Mouse (Mus musculus): ENCODE data around the gene Cnksr1. TPM values are rescaled to one million over a fixed set of nuclear protein-coding genes. Genes with fewer than 3 reads are reported as not detected.
A peak's percentile ranks its signal among the peaks of the same experiment; 100 is the strongest.

Cnksr1 gene
- polyA plus RNA-seq, 1 experiment from 2014 or later: 3.9 TPM

DNA sequence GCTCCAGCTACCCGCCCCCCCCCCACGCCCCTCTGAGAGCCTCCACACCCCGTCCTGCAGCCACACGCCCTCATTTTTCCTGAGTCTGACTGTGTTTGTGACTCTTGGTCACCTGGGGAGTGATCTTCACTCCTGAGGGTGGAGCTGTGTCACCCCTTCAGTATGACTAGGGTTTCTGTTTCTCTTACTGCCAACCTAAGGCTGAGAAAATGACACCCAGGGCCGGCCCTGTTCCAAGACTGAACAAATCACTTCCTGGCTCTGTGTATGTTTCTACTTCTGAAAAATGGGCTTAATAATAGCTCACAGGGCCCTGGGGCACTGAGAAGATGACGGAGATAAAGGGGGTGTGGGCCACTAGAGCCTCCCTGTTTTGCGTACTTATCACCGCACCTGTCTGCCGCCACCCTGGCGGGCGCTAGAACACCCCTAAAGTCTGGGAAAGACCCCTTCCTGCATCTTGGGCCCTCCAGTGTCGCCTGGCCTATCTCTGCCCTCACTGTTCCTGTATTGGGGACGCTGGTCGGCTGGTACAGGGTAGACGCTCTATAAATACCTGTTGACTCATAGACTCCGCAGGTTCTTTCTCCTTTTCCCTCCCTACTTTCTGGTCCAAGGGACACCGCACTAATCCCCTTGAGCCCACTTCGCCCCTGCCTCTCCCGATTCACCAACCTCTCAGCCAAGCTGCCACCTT lies 469 bp downstream of the Cnksr1 start:
- Histone ChIP-seq H3K9ac (peak overlapping the region; percentile 58; the same call in 1 of the 2 replicates), H3K4me1 (peaks cover 14% of the 10 kb centered on the region), H3K27me3 (peaks cover 27% of the 10 kb centered on the region), H3K9me3 (no peaks in the 10 kb centered on the region), H3K4me2 (peak overlapping the region; percentile 54), H3K4me3 (peak overlapping the region; percentile 36), H3K27ac (no peak overlapping the region), H3K36me3 (no peaks in the 10 kb centered on the region)
- ATAC-seq (ENCODE audit: insufficient number of reproducible peaks, insufficient read depth, low FRiP score, low TSS enrichment, low read depth): peak; percentile 17; the same call in 1 of the 2 replicates
- 16% methylated on average over 19 of the region's 19 CpGs for WGBS

DNA sequence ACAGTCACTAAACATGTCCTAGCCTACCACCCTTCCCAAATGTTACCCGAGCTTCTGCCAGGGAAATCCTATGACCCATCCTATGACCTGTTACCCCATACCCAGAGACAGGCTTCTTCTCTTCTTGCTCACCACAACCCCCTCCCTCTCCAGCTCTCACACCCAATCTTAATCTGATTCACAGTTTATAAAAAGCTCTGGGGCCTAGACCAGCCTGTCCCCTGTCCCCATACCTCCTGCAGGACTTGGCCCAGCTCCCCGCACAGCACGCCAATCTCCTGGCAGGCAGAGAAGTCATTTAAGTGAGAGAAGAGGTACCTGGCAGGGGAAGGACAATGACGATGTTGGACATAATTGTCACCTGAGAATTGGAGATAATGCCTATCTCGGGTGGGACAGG lies 3.3 kb downstream of the Cnksr1 start:
- Histone ChIP-seq H3K9ac (no peak overlapping the region), H3K27ac (no peak overlapping the region), H3K27me3 (peaks cover 27% of the 10 kb centered on the region), H3K9me3 (no peaks in the 10 kb centered on the region), H3K4me2 (no peak overlapping the region), H3K4me3 (no peak overlapping the region), H3K36me3 (no peaks in the 10 kb centered on the region), H3K4me1 (peaks cover 14% of the 10 kb centered on the region)
- 73% methylated on average over 5 of the region's 5 CpGs for WGBS
- no peak for ATAC-seq (ENCODE audit: insufficient number of reproducible peaks, insufficient read depth, low FRiP score, low TSS enrichment, low read depth)

DNA sequence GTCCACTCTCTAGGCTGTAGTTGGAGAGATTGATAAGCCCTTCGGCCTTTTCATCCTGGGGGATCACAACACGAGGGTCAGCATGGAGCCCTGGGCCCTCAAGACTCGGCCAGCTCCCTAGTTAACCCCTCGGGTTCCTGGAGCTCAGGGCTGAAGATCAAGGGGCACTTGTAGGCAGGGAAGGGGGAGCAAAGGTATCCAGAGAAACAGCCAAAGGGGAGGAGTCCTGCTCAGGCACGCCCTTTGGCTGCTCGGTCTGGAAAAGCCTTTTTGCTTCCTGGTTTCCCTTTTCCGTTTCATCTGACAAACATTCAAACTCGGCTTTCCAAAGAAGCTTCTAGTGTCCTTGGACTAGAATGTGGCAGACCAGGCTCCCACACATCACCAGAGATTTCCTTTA lies 7.8 kb downstream of the Cnksr1 start:
- Histone ChIP-seq H3K4me2 (no peak overlapping the region), H3K27ac (no peak overlapping the region), H3K9me3 (no peaks in the 10 kb centered on the region), H3K27me3 (no peaks in the 10 kb centered on the region), H3K4me1 (no peaks in the 10 kb centered on the region), H3K4me3 (no peak overlapping the region), H3K9ac (no peak overlapping the region), H3K36me3 (no peaks in the 10 kb centered on the region)
- no peak for ATAC-seq (ENCODE audit: insufficient number of reproducible peaks, insufficient read depth, low FRiP score, low TSS enrichment, low read depth)
- 38% methylated on average over 8 of the region's 8 CpGs for WGBS

DNA sequence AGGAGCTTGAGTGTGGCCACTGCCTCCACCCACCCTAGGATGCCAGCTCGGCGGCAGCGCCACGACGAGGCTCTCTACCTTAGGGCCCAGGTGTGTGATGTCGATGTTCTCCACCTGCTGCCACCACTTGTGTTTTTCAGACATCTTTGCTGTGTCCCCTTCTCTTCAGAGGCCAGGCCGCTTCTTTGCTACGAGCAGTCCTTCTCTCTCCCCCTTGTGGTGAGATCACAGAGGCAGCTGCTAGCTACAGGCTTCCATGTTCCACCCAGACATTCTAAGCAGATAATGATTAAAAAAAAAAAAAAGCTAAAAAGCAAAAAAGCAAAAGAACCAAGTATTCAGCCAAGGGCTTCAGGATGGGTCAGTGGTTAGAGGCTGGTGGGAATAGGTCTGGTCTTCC lies 11.0 kb downstream of the Cnksr1 start, which contains the start of gene Catsper4:
TSS of gene Catsper4 (minus strand) at position 190 of the 400 bp plus-strand sequence.
- H3K4me1 ChIP-seq: no peaks in the 10 kb centered on the region
- no peak within 1 kb of the TSS for H3K27ac ChIP-seq
- H3K9ac ChIP-seq: 0 out of 2 replicates have a peak within 1 kb of the TSS, but pooled peaks have one; percentile 32
- no peak within 1 kb of the TSS for H3K4me3 ChIP-seq
- whole genome bisulfite sequencing: 72% methylated on average over 8 of the region's 8 CpGs
- no peak within 1 kb of the TSS for H3K4me2 ChIP-seq
- H3K27me3 ChIP-seq: no peaks in the 10 kb centered on the region
- no peak for ATAC-seq (ENCODE audit: insufficient number of reproducible peaks, insufficient read depth, low FRiP score, low TSS enrichment, low read depth)
- H3K36me3 ChIP-seq: no peaks in the 10 kb centered on the region
- no peaks in the 10 kb centered on the region for H3K9me3 ChIP-seq

DNA sequence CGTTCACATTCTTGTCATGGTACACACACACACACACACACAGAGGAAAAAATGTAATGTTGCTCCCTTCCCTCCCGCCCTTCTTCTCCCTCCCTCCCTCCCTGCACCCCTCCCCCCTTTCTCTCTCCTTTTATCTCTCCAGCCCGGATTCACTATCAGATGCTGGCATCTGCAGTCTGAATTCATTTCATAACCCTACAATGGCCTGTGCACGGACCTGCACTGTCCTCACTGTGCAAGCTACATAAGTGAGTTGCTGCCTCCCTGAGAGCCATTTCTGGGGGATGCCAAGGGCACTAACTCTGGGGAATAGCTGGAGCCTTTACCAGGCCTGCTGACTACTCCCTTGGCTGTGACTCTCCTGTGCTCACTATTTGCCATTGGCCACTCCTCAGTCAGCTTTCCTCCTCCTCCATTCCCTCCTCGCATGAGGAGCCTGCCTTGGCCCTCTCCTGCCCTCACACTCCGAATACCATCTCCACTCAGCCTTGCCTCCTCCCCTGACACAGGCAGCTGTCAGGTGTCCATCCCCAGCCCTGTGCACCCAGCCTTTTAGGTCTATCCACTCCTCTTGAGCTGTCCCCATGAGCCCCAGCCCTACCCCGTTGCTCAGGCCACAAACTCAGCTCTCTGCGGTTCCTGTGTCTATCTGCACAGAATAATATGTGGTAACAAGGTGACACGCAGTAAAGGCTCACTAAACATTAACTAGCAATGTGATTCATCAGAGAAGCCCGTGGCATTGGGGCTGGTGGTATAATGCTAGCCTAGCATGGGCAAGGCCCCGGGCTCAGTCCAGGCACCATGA lies 15.2 kb downstream of the Cnksr1 start:
- no peaks in the 10 kb centered on the region for H3K36me3 ChIP-seq
- ATAC-seq (ENCODE audit: insufficient number of reproducible peaks, insufficient read depth, low FRiP score, low TSS enrichment, low read depth): no peak
- no peak overlapping the region for H3K27ac ChIP-seq
- 66% methylated on average over 11 of the region's 11 CpGs for WGBS
- H3K9me3 ChIP-seq: no peaks in the 10 kb centered on the region
- H3K9ac ChIP-seq: 0 out of 2 replicates have a peak overlapping the region, but pooled peaks have one; percentile 16
- no peaks in the 10 kb centered on the region for H3K27me3 ChIP-seq
- H3K4me2 ChIP-seq: no peak overlapping the region
- H3K4me3 ChIP-seq: no peak overlapping the region
- H3K4me1 ChIP-seq: no peaks in the 10 kb centered on the region

DNA sequence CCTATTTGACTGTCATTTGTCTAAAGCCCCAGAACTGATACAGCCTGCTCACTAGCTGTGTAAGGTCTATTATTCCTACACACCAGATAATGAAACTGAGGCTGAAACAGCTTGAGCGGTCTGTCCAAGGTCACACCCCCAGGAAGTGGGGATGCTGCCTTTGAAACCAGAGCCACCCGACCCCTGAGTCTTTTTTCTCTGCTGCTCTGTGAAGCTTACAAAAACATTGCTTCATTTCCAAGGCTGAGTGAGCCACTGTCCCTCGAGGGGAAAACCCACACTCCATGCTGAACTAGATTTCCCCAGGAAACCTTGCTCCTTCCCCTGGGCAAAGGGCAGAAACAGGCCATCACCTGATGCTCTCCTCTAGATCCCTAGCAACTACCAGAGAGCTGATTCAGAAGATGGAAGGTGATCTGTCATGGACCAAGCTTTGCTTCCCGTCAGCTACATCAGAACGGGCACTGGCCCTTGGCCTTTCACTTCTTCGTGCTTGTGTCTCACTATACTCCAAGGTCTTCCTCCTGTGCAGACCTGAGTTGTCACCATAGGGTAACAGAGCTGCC lies 31.6 kb downstream of the Cnksr1 start:
- Histone ChIP-seq H3K27ac (no peak overlapping the region), H3K4me1 (no peaks in the 10 kb centered on the region), H3K9me3 (no peaks in the 10 kb centered on the region), H3K36me3 (no peaks in the 10 kb centered on the region), H3K9ac (no peak overlapping the region), H3K27me3 (no peaks in the 10 kb centered on the region), H3K4me3 (no peak overlapping the region), H3K4me2 (no peak overlapping the region)
- WGBS: 41% methylated on average over 6 of the region's 6 CpGs
- no peak for ATAC-seq (ENCODE audit: insufficient number of reproducible peaks, insufficient read depth, low FRiP score, low TSS enrichment, low read depth)

DNA sequence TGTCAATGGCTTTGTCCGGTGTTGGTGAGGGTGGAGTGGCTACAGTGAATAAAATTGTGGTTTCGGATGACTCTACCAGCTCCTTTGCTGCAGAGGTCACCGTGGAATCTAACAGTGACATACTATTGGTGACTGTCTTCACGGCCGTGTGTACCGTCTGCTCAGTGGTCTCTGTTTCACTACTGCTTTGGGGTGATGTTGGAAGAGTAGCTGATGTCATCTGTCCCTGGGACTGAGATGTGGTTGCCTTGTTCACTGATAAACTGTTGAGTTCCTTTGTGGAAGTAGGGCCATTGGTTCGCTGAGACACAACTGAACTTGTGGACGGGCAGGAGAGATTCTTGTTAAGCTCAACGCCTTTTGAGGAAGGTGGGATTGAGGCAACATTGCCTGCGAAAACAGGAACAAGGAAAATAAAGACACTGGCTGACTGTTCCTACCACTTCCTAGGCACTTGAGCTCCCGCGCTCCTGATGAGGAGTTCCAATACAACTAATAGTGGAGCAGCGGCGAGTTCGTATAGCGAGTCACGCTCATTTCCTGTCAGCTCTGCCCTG lies 34.8 kb downstream of the Cnksr1 start:
- Histone ChIP-seq H3K4me3 (no peak overlapping the region), H3K4me1 (no peaks in the 10 kb centered on the region), H3K27me3 (no peaks in the 10 kb centered on the region), H3K9me3 (no peaks in the 10 kb centered on the region), H3K36me3 (no peaks in the 10 kb centered on the region), H3K4me2 (no peak overlapping the region), H3K27ac (no peak overlapping the region), H3K9ac (no peak overlapping the region)
- 72% methylated on average over 17 of the region's 17 CpGs for WGBS
- ATAC-seq (ENCODE audit: insufficient number of reproducible peaks, insufficient read depth, low FRiP score, low TSS enrichment, low read depth): no peak

DNA sequence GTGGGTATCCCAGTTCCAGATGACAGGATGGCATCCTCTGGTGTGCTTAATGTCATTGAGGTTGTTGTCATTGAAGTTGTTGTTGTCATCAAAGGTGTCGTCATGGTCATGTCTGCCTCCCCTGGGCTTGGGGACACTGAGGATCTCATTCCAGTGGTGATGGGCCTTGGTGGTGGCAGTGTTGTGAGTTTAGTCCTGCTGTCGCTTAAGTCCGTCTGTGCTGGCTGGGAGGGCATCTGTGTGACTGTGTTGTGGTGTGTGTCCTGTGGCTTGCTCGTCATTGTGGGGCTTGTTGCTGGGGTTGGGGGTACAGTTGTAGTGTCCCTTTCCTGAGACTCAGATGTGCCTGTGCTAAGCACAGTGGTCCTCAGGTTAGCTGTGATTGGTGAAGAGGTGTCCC lies 35.3 kb downstream of the Cnksr1 start, which contains the start of gene Gm7534:
TSS of gene Gm7534 (minus strand) at position 101 of the 400 bp plus-strand sequence.
- ATAC-seq (ENCODE audit: insufficient number of reproducible peaks, insufficient read depth, low FRiP score, low TSS enrichment, low read depth): no peak
- H3K9ac ChIP-seq: no peak within 1 kb of the TSS
- H3K4me1 ChIP-seq: no peaks in the 10 kb centered on the region
- no peaks in the 10 kb centered on the region for H3K36me3 ChIP-seq
- H3K27ac ChIP-seq: no peak within 1 kb of the TSS
- H3K4me3 ChIP-seq: no peak within 1 kb of the TSS
- no peaks in the 10 kb centered on the region for H3K9me3 ChIP-seq
- H3K4me2 ChIP-seq: no peak within 1 kb of the TSS
- WGBS: 90% methylated on average over 4 of the region's 4 CpGs
- no peaks in the 10 kb centered on the region for H3K27me3 ChIP-seq

DNA sequence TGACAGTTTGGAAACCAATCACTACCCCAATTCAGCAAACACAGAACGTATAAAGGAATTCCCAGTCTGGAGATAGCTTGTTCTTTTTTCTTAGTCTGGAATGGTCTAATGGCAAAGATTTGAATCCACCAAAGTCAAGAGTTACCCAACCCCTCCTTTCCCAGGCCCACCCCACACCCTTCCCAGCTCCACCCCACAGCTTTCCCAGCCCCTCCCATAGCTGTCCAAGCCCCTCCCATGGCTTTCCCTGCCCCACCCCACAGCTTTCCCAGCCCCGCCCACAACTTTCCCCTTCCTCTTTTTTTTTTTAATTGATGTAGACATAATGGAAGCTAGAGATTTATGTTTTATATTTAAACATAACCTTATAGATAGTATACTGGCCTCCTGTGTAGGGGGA lies 38.8 kb downstream of the Cnksr1 start:
- Histone ChIP-seq H3K27ac (no peak overlapping the region), H3K9ac (no peak overlapping the region), H3K36me3 (no peaks in the 10 kb centered on the region), H3K27me3 (no peaks in the 10 kb centered on the region), H3K9me3 (no peaks in the 10 kb centered on the region), H3K4me2 (no peak overlapping the region), H3K4me1 (no peaks in the 10 kb centered on the region), H3K4me3 (no peak overlapping the region)
- 74% methylated on average over 2 of the region's 2 CpGs for WGBS
- ATAC-seq (ENCODE audit: insufficient number of reproducible peaks, insufficient read depth, low FRiP score, low TSS enrichment, low read depth): no peak

DNA sequence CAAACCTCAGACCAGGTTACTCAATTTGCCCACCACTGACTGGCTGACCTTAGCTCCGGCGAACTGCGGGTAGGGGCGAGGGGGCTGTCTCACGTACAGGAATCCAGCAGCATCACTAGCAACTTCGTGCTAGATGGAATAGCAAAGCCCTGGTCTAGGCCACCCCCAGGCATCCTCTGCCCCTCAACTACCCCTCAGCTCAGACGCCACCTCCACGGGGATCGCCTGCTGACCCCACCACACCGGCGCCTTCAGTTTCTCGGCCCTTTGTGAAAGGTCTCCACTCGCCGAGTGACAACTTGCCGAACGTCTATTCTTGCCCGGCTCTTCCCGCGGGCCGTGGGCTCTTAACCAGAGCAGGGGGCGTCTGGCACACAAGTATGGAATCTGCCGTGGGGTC lies 51.9 kb downstream of the Cnksr1 start:
- H3K27ac ChIP-seq: peak overlapping the region; percentile 85
- peak overlapping the region; percentile 93 for H3K4me2 ChIP-seq
- no peaks in the 10 kb centered on the region for H3K9me3 ChIP-seq
- no peaks in the 10 kb centered on the region for H3K36me3 ChIP-seq
- no peaks in the 10 kb centered on the region for H3K27me3 ChIP-seq
- peak overlapping the region; percentile 81 for H3K4me3 ChIP-seq
- no peak for ATAC-seq (ENCODE audit: insufficient number of reproducible peaks, insufficient read depth, low FRiP score, low TSS enrichment, low read depth)
- under 1% methylated on average over 22 of the region's 22 CpGs for WGBS
- peak overlapping the region; percentile 88 for H3K9ac ChIP-seq
- peaks cover 10% of the 10 kb centered on the region for H3K4me1 ChIP-seq

DNA sequence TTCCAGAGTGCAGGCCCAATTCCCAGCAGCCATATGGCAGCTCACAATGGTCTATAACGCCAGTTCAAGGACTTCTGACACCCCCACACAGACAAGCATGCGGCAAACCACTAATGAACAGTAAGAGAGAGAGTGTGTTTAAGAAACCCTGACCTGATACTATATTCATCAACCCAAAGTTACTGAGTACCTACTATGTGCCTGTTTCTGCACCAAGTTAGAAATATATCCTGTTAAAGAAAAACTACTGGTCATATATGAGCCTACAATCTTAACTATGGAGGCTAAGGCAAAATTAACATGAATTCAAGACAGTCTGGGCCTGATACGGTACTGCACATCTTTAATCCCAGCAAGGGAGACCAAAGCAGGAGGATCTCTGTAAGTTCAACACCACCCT lies 52.6 kb downstream of the Cnksr1 start:
- H3K36me3 ChIP-seq: peaks cover 6% of the 10 kb centered on the region; the same call in 1 of the 2 replicates
- H3K4me2 ChIP-seq: peak overlapping the region; percentile 93
- no peaks in the 10 kb centered on the region for H3K9me3 ChIP-seq
- H3K27me3 ChIP-seq: no peaks in the 10 kb centered on the region
- H3K27ac ChIP-seq: 0 out of 2 replicates have a peak overlapping the region, but pooled peaks have one; percentile 85
- peaks cover 10% of the 10 kb centered on the region for H3K4me1 ChIP-seq
- WGBS: 84% methylated on average over 3 of the region's 3 CpGs
- peak overlapping the region; percentile 81 for H3K4me3 ChIP-seq
- peak overlapping the region; percentile 88 for H3K9ac ChIP-seq
- ATAC-seq (ENCODE audit: insufficient number of reproducible peaks, insufficient read depth, low FRiP score, low TSS enrichment, low read depth): no peak

Data from embryonic facial prominence, embryonic 13.5 days (tissue).